Mouse (Mus musculus) brain, embryonic 14.5 days (tissue): ENCODE data around the gene Hs1bp3.

Source experiments
- CTCF ChIP-seq: fragments of 200-500 bp; IDR thresholded peaks from 2 replicates; pipeline ENCODE4 v1.5.1; 2012; ENCODE audit warnings: inconsistent platforms, mild to moderate bottlenecking, moderate library complexity, borderline replicate concordance; ENCODE audit not compliant: insufficient read depth, insufficient read length; ENCODE audit errors: extremely low read depth
- POLR2A ChIP-seq: fragments of 200-500 bp; IDR thresholded peaks from 2 replicates; pipeline ENCODE4 v1.6.1; 2012; ENCODE audit warnings: mild to moderate bottlenecking, inconsistent platforms, borderline replicate concordance; ENCODE audit not compliant: poor library complexity, insufficient read depth, insufficient read length, severe bottlenecking; ENCODE audit errors: extremely low read depth

GRCm38 (mm10) chr12:8327675-8328053, 14.4 kb downstream of the Hs1bp3 start:
- no peak for TF ChIP-seq POLR2A
- TF ChIP-seq CTCF = no peak
